Mouse (Mus musculus): ENCODE results near the gene Kalrn. TPM values are rescaled to one million over a fixed set of nuclear protein-coding genes. Genes with fewer than 3 reads are reported as not detected.
A peak's percentile ranks its signal among the peaks of the same experiment; 100 is the strongest.

The Kalrn gene
- polyA plus RNA-seq, 1 experiment from 2014 or later = 24.6 TPM

DNA sequence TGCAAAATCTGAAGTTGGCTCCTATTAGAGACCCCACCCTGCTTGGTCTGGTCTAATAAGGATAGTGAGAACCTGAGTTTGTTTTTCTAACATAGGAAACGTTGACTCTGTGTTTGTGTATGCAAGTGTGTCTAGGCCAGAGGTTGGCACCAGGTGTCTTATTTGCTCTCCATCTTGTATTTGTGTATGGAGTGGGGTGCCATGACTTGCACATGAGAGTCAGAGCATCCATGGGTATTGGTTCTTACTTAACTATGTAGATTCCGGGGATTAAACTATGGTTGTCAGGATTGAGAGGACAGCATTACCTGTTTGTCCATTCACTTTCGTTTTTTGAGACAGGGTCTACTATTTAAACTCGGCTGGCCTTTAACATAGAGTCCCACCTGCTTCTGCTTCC lies 620.3 kb downstream of the Kalrn start:
- Histone ChIP-seq H3K36me3 (peaks cover 39% of the 10 kb centered on the region), H3K27ac (replicated peaks) (no peak overlapping the region), H3K4me3 (no peak overlapping the region), H3K9ac (no peak overlapping the region), H3K4me1 (replicated peaks) (no peaks in the 10 kb centered on the region), H3K9me3 (no peaks in the 10 kb centered on the region), H3K27me3 (no peaks in the 10 kb centered on the region), H3K4me2 (no peak overlapping the region)
- whole genome bisulfite sequencing = 91% methylated on average over 4 of the region's 4 CpGs
- no peak for ATAC-seq (ENCODE audit: low FRiP score, low read depth)

DNA sequence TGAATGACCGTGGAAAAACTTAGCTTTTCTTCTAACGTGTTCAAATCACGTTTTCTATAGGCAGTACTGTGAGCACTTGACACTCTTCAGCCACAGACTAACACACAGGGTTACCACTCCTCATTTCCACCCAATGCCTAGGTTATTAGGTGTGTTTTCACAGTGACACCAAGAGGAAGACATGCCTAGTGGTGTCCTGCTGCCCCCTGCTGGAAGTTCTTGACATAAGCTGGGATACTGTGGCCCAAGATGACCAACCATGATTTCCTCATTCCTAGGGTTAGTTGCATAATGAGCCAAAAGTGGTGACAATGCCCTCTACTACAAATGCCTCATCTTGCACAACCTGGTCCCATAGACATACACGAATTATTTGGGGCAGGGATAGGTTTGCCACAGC lies 622.5 kb downstream of the Kalrn start:
- H3K9ac ChIP-seq = no peak overlapping the region
- peaks cover 24% of the 10 kb centered on the region for H3K36me3 ChIP-seq
- peak; percentile 57 for ATAC-seq (ENCODE audit: low FRiP score, low read depth)
- H3K4me1 ChIP-seq (replicated peaks) = no peaks in the 10 kb centered on the region
- H3K27me3 ChIP-seq = no peaks in the 10 kb centered on the region
- 36% methylated on average over 4 of the region's 4 CpGs for WGBS
- H3K4me2 ChIP-seq = no peak overlapping the region
- no peaks in the 10 kb centered on the region for H3K9me3 ChIP-seq
- H3K4me3 ChIP-seq = no peak overlapping the region
- no peak overlapping the region for H3K27ac ChIP-seq (replicated peaks)

DNA sequence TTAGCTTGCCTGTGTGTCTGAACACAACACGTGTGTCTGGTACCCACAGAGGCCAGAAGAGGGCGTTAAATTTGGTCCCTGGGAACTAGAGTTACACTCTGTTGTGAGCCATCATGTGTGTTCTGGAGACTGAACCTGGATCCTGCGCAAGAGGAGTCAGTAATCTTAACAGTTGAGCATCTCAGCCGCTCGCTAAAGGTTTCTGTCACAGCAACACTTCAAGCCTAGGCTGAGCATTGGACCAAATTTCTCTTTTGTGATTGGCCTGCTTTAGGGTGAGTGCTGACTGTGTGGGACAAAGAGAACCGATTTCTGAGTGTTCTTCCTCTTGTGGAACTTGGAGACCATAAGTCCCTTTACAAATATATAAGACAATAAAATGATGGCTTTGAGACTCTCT lies 622.9 kb downstream of the Kalrn start:
- Histone ChIP-seq H3K9me3 (no peaks in the 10 kb centered on the region), H3K4me1 (replicated peaks) (no peaks in the 10 kb centered on the region), H3K9ac (no peak overlapping the region), H3K27me3 (no peaks in the 10 kb centered on the region), H3K36me3 (peaks cover 20% of the 10 kb centered on the region), H3K4me2 (no peak overlapping the region), H3K4me3 (no peak overlapping the region), H3K27ac (replicated peaks) (no peak overlapping the region)
- peak; percentile 17; the same call in 1 of the 2 replicates for ATAC-seq (ENCODE audit: low FRiP score, low read depth)
- WGBS = 79% methylated on average over 6 of the region's 6 CpGs

- 80% methylated on average over 17 of the region's 17 CpGs for WGBS
- Histone ChIP-seq H3K4me3 (no peak overlapping the region), H3K36me3 (0 out of 2 replicates have a peak, but pooled peaks cover 3% of the 10 kb centered on the region), H3K9ac (no peak overlapping the region), H3K9me3 (no peaks in the 10 kb centered on the region), H3K27me3 (no peaks in the 10 kb centered on the region), H3K27ac (replicated peaks) (no peak overlapping the region), H3K4me1 (replicated peaks) (no peaks in the 10 kb centered on the region), H3K4me2 (no peak overlapping the region)
- ATAC-seq (ENCODE audit: low FRiP score, low read depth) = no peak
Measured at GRCm38 (mm10) chr16:33947664-33948571, 625.4 kb downstream of the Kalrn start.

GRCm38 (mm10) chr16:33946021-33946420 lies 627.3 kb downstream of the Kalrn start:
- H3K27ac ChIP-seq (replicated peaks) = no peak overlapping the region
- H3K27me3 ChIP-seq = no peaks in the 10 kb centered on the region
- H3K4me3 ChIP-seq = no peak overlapping the region
- H3K4me2 ChIP-seq = no peak overlapping the region
- no peaks in the 10 kb centered on the region for H3K9me3 ChIP-seq
- H3K36me3 ChIP-seq = no peaks in the 10 kb centered on the region
- no peak overlapping the region for H3K9ac ChIP-seq
- no peak for ATAC-seq (ENCODE audit: low FRiP score, low read depth)
- peaks cover 18% of the 10 kb centered on the region for H3K4me1 ChIP-seq (replicated peaks)
- WGBS = 81% methylated on average over 7 of the region's 7 CpGs

DNA sequence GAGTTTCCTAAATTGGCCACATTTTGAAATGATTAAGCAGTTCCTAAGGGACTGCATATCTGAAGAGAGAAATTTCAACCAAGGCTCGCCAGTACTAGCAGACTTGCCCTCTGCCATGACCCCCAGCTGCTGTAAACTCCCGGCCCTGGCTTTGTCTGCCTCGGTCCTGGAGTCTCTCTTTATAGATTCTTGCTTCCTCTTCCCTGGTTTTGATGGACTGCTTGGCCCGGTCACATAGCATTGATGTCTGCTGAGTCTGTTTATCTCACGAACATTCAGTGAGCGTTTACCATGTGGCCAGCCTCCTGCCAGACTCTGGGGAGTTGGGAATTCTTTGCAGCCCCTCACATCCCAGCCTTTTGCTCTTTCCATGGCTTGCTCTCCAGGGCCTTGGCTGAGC lies 628.6 kb downstream of the Kalrn start:
- H3K9ac ChIP-seq = no peak overlapping the region
- no peaks in the 10 kb centered on the region for H3K36me3 ChIP-seq
- H3K4me2 ChIP-seq = no peak overlapping the region
- WGBS = 32% methylated on average over 6 of the region's 6 CpGs
- peaks cover 25% of the 10 kb centered on the region for H3K4me1 ChIP-seq (replicated peaks)
- ATAC-seq (ENCODE audit: low FRiP score, low read depth) = no peak
- H3K4me3 ChIP-seq = no peak overlapping the region
- no peaks in the 10 kb centered on the region for H3K27me3 ChIP-seq
- H3K9me3 ChIP-seq = no peaks in the 10 kb centered on the region
- no peak overlapping the region for H3K27ac ChIP-seq (replicated peaks)

DNA sequence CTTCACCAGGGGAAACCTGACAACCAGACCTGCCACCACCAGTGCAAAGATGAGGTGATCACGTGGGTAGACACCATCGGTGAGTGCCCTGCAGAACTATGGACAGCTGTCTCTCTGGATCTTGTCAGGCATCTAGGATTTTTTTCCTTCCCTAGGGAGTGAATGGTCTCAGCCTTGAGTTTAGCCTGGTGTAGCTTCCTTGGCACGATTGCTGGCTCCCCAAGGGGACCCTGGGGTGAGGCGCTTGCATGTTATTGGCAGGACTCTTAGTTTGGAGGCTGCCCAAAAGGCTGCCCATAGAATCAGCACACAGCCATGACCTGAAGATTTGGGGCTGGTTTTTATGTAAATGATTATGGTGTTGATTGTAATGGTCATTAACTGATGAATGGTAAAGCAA lies 629.2 kb downstream of the Kalrn start:
- no peak for ATAC-seq (ENCODE audit: low FRiP score, low read depth)
- H3K9ac ChIP-seq = no peak overlapping the region
- H3K4me2 ChIP-seq = no peak overlapping the region
- no peaks in the 10 kb centered on the region for H3K36me3 ChIP-seq
- H3K27me3 ChIP-seq = no peaks in the 10 kb centered on the region
- 70% methylated on average over 4 of the region's 4 CpGs for WGBS
- H3K4me1 ChIP-seq (replicated peaks) = peaks cover 28% of the 10 kb centered on the region
- no peaks in the 10 kb centered on the region for H3K9me3 ChIP-seq
- no peak overlapping the region for H3K4me3 ChIP-seq
- no peak overlapping the region for H3K27ac ChIP-seq (replicated peaks)

DNA sequence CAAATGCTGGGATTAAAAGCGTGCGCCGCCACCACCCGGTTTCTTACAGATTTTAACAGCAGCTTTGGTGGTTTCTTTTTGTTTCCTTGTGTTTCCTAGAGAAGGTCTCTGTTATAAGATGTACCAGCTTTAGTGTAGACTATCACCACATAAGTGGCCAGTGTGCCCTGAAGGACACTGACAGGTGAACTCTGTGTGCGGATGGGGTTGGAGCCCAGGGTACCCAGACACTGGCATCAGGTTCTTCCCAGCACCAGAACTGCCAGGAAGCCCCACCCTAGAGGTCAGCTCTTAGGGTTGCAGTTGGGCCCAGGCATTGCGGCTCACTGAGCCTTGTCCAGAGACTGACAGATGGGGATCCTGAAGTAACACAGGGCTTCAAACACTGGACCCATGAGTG lies 629.9 kb downstream of the Kalrn start:
- Histone ChIP-seq H3K36me3 (no peaks in the 10 kb centered on the region), H3K27me3 (no peaks in the 10 kb centered on the region), H3K9me3 (no peaks in the 10 kb centered on the region), H3K4me3 (no peak overlapping the region), H3K4me1 (replicated peaks) (peaks cover 34% of the 10 kb centered on the region), H3K4me2 (no peak overlapping the region), H3K9ac (no peak overlapping the region), H3K27ac (replicated peaks) (no peak overlapping the region)
- 95% methylated on average over 6 of the region's 6 CpGs for WGBS
- ATAC-seq (ENCODE audit: low FRiP score, low read depth) = no peak

- no peak for ATAC-seq (ENCODE audit: low FRiP score, low read depth)
- Histone ChIP-seq H3K4me2 (no peak overlapping the region), H3K36me3 (no peaks in the 10 kb centered on the region), H3K9ac (no peak overlapping the region), H3K27ac (replicated peaks) (no peak overlapping the region), H3K4me3 (no peak overlapping the region), H3K4me1 (replicated peaks) (peaks cover 34% of the 10 kb centered on the region), H3K9me3 (no peaks in the 10 kb centered on the region), H3K27me3 (no peaks in the 10 kb centered on the region)
- 56% methylated on average over 11 of the region's 11 CpGs for WGBS
Measured at GRCm38 (mm10) chr16:33942341-33942740, 631.0 kb downstream of the Kalrn start.

DNA sequence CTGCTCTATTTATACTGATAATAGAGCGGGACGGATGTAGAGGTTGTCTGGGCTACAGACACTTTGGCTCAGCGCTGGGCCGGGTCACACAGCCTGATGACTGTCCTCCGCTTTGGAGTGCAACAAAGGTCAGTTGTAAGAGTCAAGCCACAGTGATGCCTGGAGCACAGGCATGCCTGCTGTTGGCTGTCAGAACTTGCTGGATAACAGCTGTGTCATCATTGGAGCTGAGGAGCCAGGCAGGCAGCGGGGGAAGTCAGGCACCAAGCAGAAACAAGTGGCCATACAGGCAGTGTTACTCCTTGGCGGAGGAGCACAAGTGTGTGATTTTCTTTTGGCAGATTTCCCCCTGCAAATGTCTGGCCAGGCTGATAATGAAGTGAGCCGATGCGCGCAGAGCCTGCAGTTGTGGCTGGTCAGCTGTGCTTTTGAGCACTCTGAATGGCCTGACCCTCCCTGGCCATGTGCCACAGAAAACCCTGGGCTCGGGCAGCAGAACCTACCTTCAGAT lies 632.0 kb downstream of the Kalrn start:
- WGBS = 35% methylated on average over 11 of the region's 11 CpGs

GRCm38 (mm10) chr16:33940095-33940494 lies 633.2 kb downstream of the Kalrn start:
- Histone ChIP-seq H3K4me1 (replicated peaks) (peaks cover 34% of the 10 kb centered on the region), H3K36me3 (no peaks in the 10 kb centered on the region), H3K27ac (replicated peaks) (no peak overlapping the region), H3K4me3 (no peak overlapping the region), H3K4me2 (no peak overlapping the region), H3K9ac (no peak overlapping the region), H3K27me3 (no peaks in the 10 kb centered on the region), H3K9me3 (no peaks in the 10 kb centered on the region)
- ATAC-seq (ENCODE audit: low FRiP score, low read depth) = no peak
- 79% methylated on average over 5 of the region's 5 CpGs for WGBS

More for the DNA sequence above, 632.0 kb downstream of the Kalrn start:
- Histone ChIP-seq H3K9ac (no peak overlapping the region), H3K4me1 (replicated peaks) (peaks cover 34% of the 10 kb centered on the region), H3K9me3 (no peaks in the 10 kb centered on the region), H3K4me3 (no peak overlapping the region), H3K27me3 (no peaks in the 10 kb centered on the region), H3K4me2 (no peak overlapping the region), H3K36me3 (no peaks in the 10 kb centered on the region), H3K27ac (replicated peaks) (peak overlapping the region; percentile 3; the same call in 1 of the 2 replicates)
- ATAC-seq (ENCODE audit: low FRiP score, low read depth) = peak; percentile 65

- Histone ChIP-seq H3K27me3 (no peaks in the 10 kb centered on the region), H3K9ac (no peak overlapping the region), H3K9me3 (no peaks in the 10 kb centered on the region), H3K36me3 (no peaks in the 10 kb centered on the region), H3K4me2 (no peak overlapping the region), H3K4me3 (no peak overlapping the region), H3K27ac (replicated peaks) (no peak overlapping the region), H3K4me1 (replicated peaks) (peaks cover 38% of the 10 kb centered on the region)
- ATAC-seq (ENCODE audit: low FRiP score, low read depth) = no peak
- 74% methylated on average over 9 of the region's 9 CpGs for WGBS
Measured at GRCm38 (mm10) chr16:33939636-33940035, 633.7 kb downstream of the Kalrn start.

Data from hindbrain, embryonic 15.5 days (tissue).